Mouse (Mus musculus): Measurements from ENCODE around the gene Gm10959. TPM values are rescaled to one million over a fixed set of nuclear protein-coding genes. Genes with fewer than 3 reads are reported as not detected.
A peak's percentile ranks its signal among the peaks of the same experiment; 100 is the strongest.

The Gm10959 gene
- polyA plus RNA-seq, 1 experiment from 2014 or later, result not detected

- Histone ChIP-seq H3K4me3 (ENCODE audit: low read depth, low read length) (no peak overlapping the region), H3K27me3 (replicated peaks; ENCODE audit: insufficient read depth, low read length) (no peaks in the 10 kb centered on the region), H3K27ac (ENCODE audit: low read length) (peak overlapping the region; percentile 43; the same call in 1 of the 2 replicates), H3K36me3 (ENCODE audit: insufficient read depth, low read length) (no peaks in the 10 kb centered on the region), H3K9ac (replicated peaks; ENCODE audit: low read depth) (no peak overlapping the region), H3K4me1 (ENCODE audit: insufficient read depth, low read depth, low read length) (peaks cover 3% of the 10 kb centered on the region; the same call in 1 of the 2 replicates), H3K9me3 (ENCODE audit: low read length) (no peaks in the 10 kb centered on the region), H3K4me2 (replicated peaks; ENCODE audit: low read depth, low read length) (no peak overlapping the region)
- TF ChIP-seq EP300 (IDR thresholded peaks at IDR 0.05) (no peak), CTCF (IDR thresholded peaks at IDR 0.05) (no peak)
- 45% methylated on average over 8 of the region's 8 CpGs for WGBS
- peak; percentile 67 for DNase-seq (ENCODE audit: low spot score)
- no peak for ATAC-seq
Observed at GRCm38 (mm10) chr3:122920572-122921435, 1.6 kb upstream of the Gm10959 start.

GRCm38 (mm10) chr3:122918672-122919071 is 488 bp downstream of the Gm10959 start:
- Histone ChIP-seq H3K36me3 (ENCODE audit: insufficient read depth, low read length) (no peaks in the 10 kb centered on the region), H3K4me3 (ENCODE audit: low read depth, low read length) (no peak overlapping the region), H3K27me3 (replicated peaks; ENCODE audit: insufficient read depth, low read length) (no peaks in the 10 kb centered on the region), H3K27ac (ENCODE audit: low read length) (no peak overlapping the region), H3K9me3 (ENCODE audit: low read length) (no peaks in the 10 kb centered on the region), H3K9ac (replicated peaks; ENCODE audit: low read depth) (no peak overlapping the region), H3K4me2 (replicated peaks; ENCODE audit: low read depth, low read length) (no peak overlapping the region), H3K4me1 (ENCODE audit: insufficient read depth, low read depth, low read length) (peaks cover 3% of the 10 kb centered on the region; the same call in 1 of the 2 replicates)
- no peak for DNase-seq (ENCODE audit: low spot score)
- ATAC-seq, result no peak
- WGBS, result 40% methylated on average over 2 of the region's 2 CpGs
- TF ChIP-seq CTCF (IDR thresholded peaks at IDR 0.05) (no peak), EP300 (IDR thresholded peaks at IDR 0.05) (no peak)

GRCm38 (mm10) chr3:122916191-122916680 is 2.9 kb downstream of the Gm10959 start:
- TF ChIP-seq EP300 (IDR thresholded peaks at IDR 0.05) (no peak), CTCF (IDR thresholded peaks at IDR 0.05) (no peak)

GRCm38 (mm10) chr3:122915493-122915892 is 3.7 kb downstream of the Gm10959 start:
- 75% methylated on average over 5 of the region's 5 CpGs for WGBS
- no peak overlapping the region for H3K4me2 ChIP-seq (replicated peaks; ENCODE audit: low read depth, low read length)
- no peaks in the 10 kb centered on the region for H3K36me3 ChIP-seq (ENCODE audit: insufficient read depth, low read length)
- no peak for ATAC-seq
- no peak overlapping the region for H3K27ac ChIP-seq (ENCODE audit: low read length)
- no peak overlapping the region for H3K9ac ChIP-seq (replicated peaks; ENCODE audit: low read depth)
- H3K27me3 ChIP-seq (replicated peaks; ENCODE audit: insufficient read depth, low read length), result no peaks in the 10 kb centered on the region
- TF ChIP-seq CTCF (IDR thresholded peaks at IDR 0.05) (no peak), EP300 (IDR thresholded peaks at IDR 0.05) (no peak)
- H3K4me3 ChIP-seq (ENCODE audit: low read depth, low read length), result no peak overlapping the region
- no peaks in the 10 kb centered on the region for H3K4me1 ChIP-seq (ENCODE audit: insufficient read depth, low read depth, low read length)
- H3K9me3 ChIP-seq (ENCODE audit: low read length), result no peaks in the 10 kb centered on the region
- no peak for DNase-seq (ENCODE audit: low spot score)

More at GRCm38 (mm10) chr3:122916191-122916680, 2.9 kb downstream of the Gm10959 start:
- no peak overlapping the region for H3K4me2 ChIP-seq (replicated peaks; ENCODE audit: low read depth, low read length)
- H3K9ac ChIP-seq (replicated peaks; ENCODE audit: low read depth), result no peak overlapping the region
- no peak overlapping the region for H3K27ac ChIP-seq (ENCODE audit: low read length)
- 70% methylated on average over 6 of the region's 6 CpGs for WGBS
- no peak for ATAC-seq
- no peak overlapping the region for H3K4me3 ChIP-seq (ENCODE audit: low read depth, low read length)
- H3K9me3 ChIP-seq (ENCODE audit: low read length), result no peaks in the 10 kb centered on the region
- DNase-seq (ENCODE audit: low spot score), result no peak
- peaks cover 3% of the 10 kb centered on the region; the same call in 1 of the 2 replicates for H3K4me1 ChIP-seq (ENCODE audit: insufficient read depth, low read depth, low read length)
- no peaks in the 10 kb centered on the region for H3K27me3 ChIP-seq (replicated peaks; ENCODE audit: insufficient read depth, low read length)
- no peaks in the 10 kb centered on the region for H3K36me3 ChIP-seq (ENCODE audit: insufficient read depth, low read length)

- Histone ChIP-seq H3K4me2 (replicated peaks; ENCODE audit: low read depth, low read length) (no peak overlapping the region), H3K36me3 (ENCODE audit: insufficient read depth, low read length) (no peaks in the 10 kb centered on the region), H3K4me1 (ENCODE audit: insufficient read depth, low read depth, low read length) (no peaks in the 10 kb centered on the region), H3K9me3 (ENCODE audit: low read length) (no peaks in the 10 kb centered on the region), H3K27ac (ENCODE audit: low read length) (no peak overlapping the region), H3K9ac (replicated peaks; ENCODE audit: low read depth) (no peak overlapping the region), H3K27me3 (replicated peaks; ENCODE audit: insufficient read depth, low read length) (no peaks in the 10 kb centered on the region), H3K4me3 (ENCODE audit: low read depth, low read length) (no peak overlapping the region)
- DNase-seq (ENCODE audit: low spot score) (no peak), ATAC-seq (no peak)
- 84% methylated on average over 2 of the region's 2 CpGs for WGBS
- no peak for TF ChIP-seq EP300 (IDR thresholded peaks at IDR 0.05)
- TF ChIP-seq CTCF (IDR thresholded peaks at IDR 0.05), result no peak
Observed at GRCm38 (mm10) chr3:122907841-122908240, 11.3 kb downstream of the Gm10959 start.

- no peaks in the 10 kb centered on the region for H3K36me3 ChIP-seq (ENCODE audit: insufficient read depth, low read length)
- no peak overlapping the region for H3K9ac ChIP-seq (replicated peaks; ENCODE audit: low read depth)
- no peaks in the 10 kb centered on the region for H3K9me3 ChIP-seq (ENCODE audit: low read length)
- H3K4me1 ChIP-seq (ENCODE audit: insufficient read depth, low read depth, low read length), result no peaks in the 10 kb centered on the region
- H3K27me3 ChIP-seq (replicated peaks; ENCODE audit: insufficient read depth, low read length), result no peaks in the 10 kb centered on the region
- WGBS, result 37% methylated on average over 12 of the region's 12 CpGs
- H3K4me2 ChIP-seq (replicated peaks; ENCODE audit: low read depth, low read length), result no peak overlapping the region
- peak; percentile 53 for ATAC-seq
- peak; percentile 83 for DNase-seq (ENCODE audit: low spot score)
- H3K4me3 ChIP-seq (ENCODE audit: low read depth, low read length), result no peak overlapping the region
- no peak overlapping the region for H3K27ac ChIP-seq (ENCODE audit: low read length)
- TF ChIP-seq EP300 (IDR thresholded peaks at IDR 0.05), result no peak
- peak; percentile 92 for TF ChIP-seq CTCF (IDR thresholded peaks at IDR 0.05)
Observed at GRCm38 (mm10) chr3:122903746-122904433, 15.3 kb downstream of the Gm10959 start.
